Mouse (Mus musculus): ENCODE results near the gene Dgkh.

- TF ChIP-seq CTCF (IDR thresholded peaks at IDR 0.05; ENCODE audit: control insufficient read depth, insufficient read depth, low read length) (no peak), POLR2A (IDR thresholded peaks at IDR 0.05; ENCODE audit: borderline replicate concordance, control insufficient read depth, low read depth, low read length) (no peak)
Measured at GRCm38 (mm10) chr14:78712565-78713148, 19.9 kb downstream of the Dgkh start.
